Mouse (Mus musculus): Measurements from ENCODE around the gene Sorcs3.

DNA sequence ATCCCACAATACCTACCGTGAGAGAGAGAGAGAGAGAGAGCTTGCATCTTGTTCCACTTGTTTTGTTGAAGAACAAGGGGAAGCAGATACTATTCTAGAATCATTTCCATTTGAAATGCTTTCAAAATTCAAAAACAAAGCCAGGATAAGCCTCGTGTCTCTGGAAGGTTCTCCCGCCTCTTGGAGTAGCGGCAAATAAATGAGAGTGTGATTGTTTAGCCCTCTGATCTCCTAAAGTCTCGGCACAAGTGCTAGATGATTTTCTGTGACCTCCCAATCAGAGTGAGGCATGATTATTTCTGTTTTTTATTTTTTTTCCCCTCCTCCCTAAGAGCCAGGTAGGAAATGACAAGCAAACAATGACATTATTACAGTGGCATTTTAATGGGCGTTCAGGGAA, 121.3 kb downstream of the Sorcs3 start:
- TF ChIP-seq POLR2A (IDR thresholded peaks at IDR 0.05; ENCODE audit: borderline replicate concordance, insufficient read depth, low read length) (no peak), CTCF (IDR thresholded peaks at IDR 0.05; ENCODE audit: borderline replicate concordance, insufficient read depth, low read depth, low read length) (no peak)
